Mouse (Mus musculus): ENCODE results near the gene Etl4. TPM values are rescaled to one million over a fixed set of nuclear protein-coding genes. Genes with fewer than 3 reads are reported as not detected.

Gene Etl4
- polyA plus RNA-seq, 1 experiment from 2014 or later: 27.7 TPM

DNA sequence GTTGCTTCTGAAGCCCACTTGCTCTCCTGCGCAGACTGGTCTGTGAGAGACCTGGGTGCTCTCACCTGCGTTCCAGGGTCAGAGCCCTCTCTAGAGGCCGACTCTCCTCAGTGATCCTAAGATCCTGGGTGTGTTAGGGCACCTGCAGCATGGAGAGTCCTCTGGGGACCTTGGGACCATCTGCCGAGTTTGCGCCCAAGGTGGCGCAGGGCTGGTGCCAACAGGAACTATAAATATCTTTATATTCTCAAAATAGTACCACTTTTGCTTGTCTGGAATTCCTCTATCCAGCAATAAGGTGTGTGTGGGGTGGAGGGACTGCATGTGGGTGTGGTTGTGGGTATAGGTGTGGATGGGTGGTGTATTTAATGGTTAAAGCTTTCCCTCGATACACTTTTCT, 293.4 kb downstream of the Etl4 start:
- 88% methylated on average over 7 of the region's 7 CpGs for WGBS
- Histone ChIP-seq H3K9me3 (ENCODE audit: control insufficient read depth, low read length) (no peaks in the 10 kb centered on the region), H3K9ac (ENCODE audit: low read depth, low read length) (no peak overlapping the region), H3K4me2 (ENCODE audit: low read depth, low read length) (no peak overlapping the region), H3K4me3 (ENCODE audit: low read length) (no peak overlapping the region), H3K4me1 (ENCODE audit: control insufficient read depth, insufficient read depth, low read length) (no peaks in the 10 kb centered on the region), H3K27me3 (replicated peaks; ENCODE audit: control insufficient read depth, insufficient read depth, low read length) (no peaks in the 10 kb centered on the region), H3K36me3 (ENCODE audit: control insufficient read depth, insufficient read depth, low read length) (no peaks in the 10 kb centered on the region), H3K27ac (ENCODE audit: low read length) (no peak overlapping the region)
- ATAC-seq: no peak

DNA sequence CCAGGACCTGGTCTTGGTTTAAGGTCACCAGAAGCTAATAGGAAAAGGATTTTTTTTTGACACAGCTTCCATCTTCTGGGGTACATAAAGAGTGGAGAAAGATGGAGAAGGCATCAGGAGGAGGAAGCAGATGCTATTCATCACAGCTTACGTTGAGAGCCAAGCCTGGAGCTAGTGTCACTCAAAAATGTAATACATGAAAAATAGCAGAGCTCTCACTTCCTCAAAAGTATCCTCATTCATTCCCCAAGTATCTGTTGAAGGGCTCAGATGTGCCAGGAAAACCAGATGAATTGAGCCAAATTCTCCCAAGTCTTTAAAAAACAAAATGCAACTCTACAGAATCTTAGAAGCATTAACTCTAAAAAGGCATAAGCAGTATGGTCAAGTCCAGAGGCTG, 297.1 kb downstream of the Etl4 start:
- H3K9ac ChIP-seq (ENCODE audit: low read depth, low read length): no peak overlapping the region
- ATAC-seq: no peak
- no peaks in the 10 kb centered on the region for H3K9me3 ChIP-seq (ENCODE audit: control insufficient read depth, low read length)
- H3K4me2 ChIP-seq (ENCODE audit: low read depth, low read length): no peak overlapping the region
- no peak overlapping the region for H3K4me3 ChIP-seq (ENCODE audit: low read length)
- 36% methylated on average over 1 of the region's 1 CpGs for WGBS
- no peaks in the 10 kb centered on the region for H3K4me1 ChIP-seq (ENCODE audit: control insufficient read depth, insufficient read depth, low read length)
- no peaks in the 10 kb centered on the region for H3K36me3 ChIP-seq (ENCODE audit: control insufficient read depth, insufficient read depth, low read length)
- no peaks in the 10 kb centered on the region for H3K27me3 ChIP-seq (replicated peaks; ENCODE audit: control insufficient read depth, insufficient read depth, low read length)
- H3K27ac ChIP-seq (ENCODE audit: low read length): no peak overlapping the region

DNA sequence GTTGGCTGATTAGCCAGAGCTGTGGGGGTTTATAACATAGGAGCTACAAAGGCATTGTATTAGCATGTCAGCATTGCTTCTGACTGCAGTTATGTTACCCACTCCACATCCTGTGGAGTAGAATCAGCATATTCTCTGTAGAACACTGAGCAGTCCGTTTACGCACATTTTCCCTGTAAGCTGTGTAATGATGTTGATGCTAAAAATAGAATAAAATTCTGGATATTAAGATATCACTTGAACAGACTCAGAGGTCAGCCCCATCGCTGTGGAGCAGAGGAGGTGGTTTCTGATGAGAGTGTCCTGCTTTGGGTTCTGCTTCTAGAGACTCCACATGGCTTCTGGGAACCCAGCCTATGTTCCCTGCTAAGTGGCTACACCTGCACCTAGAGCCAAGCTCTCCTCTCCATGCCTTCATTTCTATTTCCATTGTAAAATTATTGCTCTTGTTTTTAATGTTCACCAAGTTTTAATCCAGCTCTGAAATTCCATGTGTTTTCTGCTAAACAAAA, 299.2 kb downstream of the Etl4 start:
- Histone ChIP-seq H3K27ac (ENCODE audit: low read length) (no peak overlapping the region), H3K27me3 (replicated peaks; ENCODE audit: control insufficient read depth, insufficient read depth, low read length) (no peaks in the 10 kb centered on the region), H3K9ac (ENCODE audit: low read depth, low read length) (no peak overlapping the region), H3K4me3 (ENCODE audit: low read length) (no peak overlapping the region), H3K36me3 (ENCODE audit: control insufficient read depth, insufficient read depth, low read length) (no peaks in the 10 kb centered on the region), H3K4me2 (ENCODE audit: low read depth, low read length) (no peak overlapping the region), H3K9me3 (ENCODE audit: control insufficient read depth, low read length) (no peaks in the 10 kb centered on the region), H3K4me1 (ENCODE audit: control insufficient read depth, insufficient read depth, low read length) (no peaks in the 10 kb centered on the region)
- no peak for ATAC-seq
- 68% methylated on average over 3 of the region's 3 CpGs for WGBS

DNA sequence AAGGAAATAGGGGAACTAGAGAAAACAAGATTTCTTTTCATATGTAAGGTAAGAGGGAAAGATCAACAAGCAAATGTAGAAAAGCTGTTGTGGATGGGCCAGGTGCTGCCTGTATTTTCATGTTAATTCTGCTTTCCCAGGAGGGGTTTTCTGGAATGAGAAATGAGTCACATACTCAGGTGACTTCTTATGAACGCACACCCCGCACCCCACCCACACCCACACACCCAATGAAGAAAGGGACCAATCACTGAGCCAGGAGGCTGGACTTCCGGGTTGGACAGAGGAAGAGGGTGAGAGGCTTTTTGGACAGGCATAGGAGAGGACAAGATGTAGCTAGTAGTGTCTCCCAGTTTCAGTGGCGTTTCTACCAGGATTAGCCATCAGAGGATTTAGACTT, 299.8 kb downstream of the Etl4 start:
- no peaks in the 10 kb centered on the region for H3K4me1 ChIP-seq (ENCODE audit: control insufficient read depth, insufficient read depth, low read length)
- no peak overlapping the region for H3K4me2 ChIP-seq (ENCODE audit: low read depth, low read length)
- no peaks in the 10 kb centered on the region for H3K36me3 ChIP-seq (ENCODE audit: control insufficient read depth, insufficient read depth, low read length)
- no peak for ATAC-seq
- no peak overlapping the region for H3K27ac ChIP-seq (ENCODE audit: low read length)
- H3K9me3 ChIP-seq (ENCODE audit: control insufficient read depth, low read length): no peaks in the 10 kb centered on the region
- H3K4me3 ChIP-seq (ENCODE audit: low read length): no peak overlapping the region
- WGBS: 64% methylated on average over 4 of the region's 4 CpGs
- H3K27me3 ChIP-seq (replicated peaks; ENCODE audit: control insufficient read depth, insufficient read depth, low read length): no peaks in the 10 kb centered on the region
- H3K9ac ChIP-seq (ENCODE audit: low read depth, low read length): no peak overlapping the region

DNA sequence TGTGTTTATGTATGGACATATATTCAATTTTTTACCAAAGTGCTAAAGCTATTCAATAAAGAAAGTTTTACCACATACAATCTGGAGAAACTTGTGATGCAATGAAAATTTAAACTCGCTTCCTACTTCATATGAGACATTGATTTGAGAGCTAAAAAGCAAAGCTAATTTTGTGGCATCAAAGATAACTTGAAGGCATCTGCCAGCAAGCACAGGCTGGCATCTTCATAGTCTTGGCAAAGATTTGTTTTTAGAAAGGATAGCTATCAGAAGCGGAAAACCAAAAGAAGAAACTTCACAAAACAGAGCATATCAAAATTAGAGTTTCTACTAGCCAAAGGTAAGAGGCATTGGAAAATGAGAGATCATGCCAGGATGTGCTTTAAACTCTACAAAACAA, 306.7 kb downstream of the Etl4 start:
- WGBS: 95% methylated on average over 2 of the region's 2 CpGs
- no peak overlapping the region for H3K4me3 ChIP-seq (ENCODE audit: low read length)
- H3K4me2 ChIP-seq (ENCODE audit: low read depth, low read length): no peak overlapping the region
- H3K27ac ChIP-seq (ENCODE audit: low read length): no peak overlapping the region
- H3K27me3 ChIP-seq (replicated peaks; ENCODE audit: control insufficient read depth, insufficient read depth, low read length): no peaks in the 10 kb centered on the region
- no peak for ATAC-seq
- H3K36me3 ChIP-seq (ENCODE audit: control insufficient read depth, insufficient read depth, low read length): no peaks in the 10 kb centered on the region
- no peaks in the 10 kb centered on the region for H3K9me3 ChIP-seq (ENCODE audit: control insufficient read depth, low read length)
- H3K9ac ChIP-seq (ENCODE audit: low read depth, low read length): no peak overlapping the region
- H3K4me1 ChIP-seq (ENCODE audit: control insufficient read depth, insufficient read depth, low read length): no peaks in the 10 kb centered on the region

DNA sequence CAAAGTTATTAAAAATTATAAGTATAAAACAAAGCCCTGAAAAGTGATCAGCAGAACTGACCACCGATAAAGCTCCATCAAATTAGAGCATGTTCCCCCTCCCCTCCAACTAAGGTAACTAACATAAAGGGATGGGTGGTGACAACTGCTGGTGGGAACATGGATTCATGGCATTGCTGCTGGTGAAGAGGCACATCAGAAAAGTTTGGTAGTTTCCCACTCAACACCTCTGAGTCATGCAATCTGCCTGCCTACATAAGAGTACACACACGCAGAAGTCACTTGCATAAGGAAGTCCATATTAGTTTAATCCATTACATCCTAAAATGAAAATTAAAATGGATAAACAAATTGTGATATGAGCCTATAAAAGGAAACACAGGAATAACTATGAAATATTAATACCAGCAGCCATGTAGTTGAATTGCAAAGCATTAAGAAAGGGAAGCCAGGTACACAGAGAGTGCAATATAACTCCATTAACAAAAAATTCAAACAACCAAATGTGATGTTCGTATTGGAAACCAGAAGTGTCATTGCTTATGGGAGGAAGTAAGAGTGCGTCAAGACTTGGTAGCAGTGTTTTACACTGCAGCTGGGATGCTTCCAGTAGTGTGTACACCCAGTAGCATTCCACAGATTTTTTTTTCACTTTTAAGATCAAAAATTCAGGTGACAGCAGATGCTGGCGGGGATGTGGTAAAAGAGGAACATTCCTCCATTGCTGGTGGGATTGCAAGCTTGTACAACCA, 307.3 kb downstream of the Etl4 start:
- no peak overlapping the region for H3K4me3 ChIP-seq (ENCODE audit: low read length)
- H3K27me3 ChIP-seq (replicated peaks; ENCODE audit: control insufficient read depth, insufficient read depth, low read length): no peaks in the 10 kb centered on the region
- no peak overlapping the region for H3K9ac ChIP-seq (ENCODE audit: low read depth, low read length)
- H3K4me2 ChIP-seq (ENCODE audit: low read depth, low read length): no peak overlapping the region
- H3K27ac ChIP-seq (ENCODE audit: low read length): no peak overlapping the region
- WGBS: 88% methylated on average over 5 of the region's 5 CpGs
- ATAC-seq: no peak
- no peaks in the 10 kb centered on the region for H3K9me3 ChIP-seq (ENCODE audit: control insufficient read depth, low read length)
- H3K36me3 ChIP-seq (ENCODE audit: control insufficient read depth, insufficient read depth, low read length): no peaks in the 10 kb centered on the region
- H3K4me1 ChIP-seq (ENCODE audit: control insufficient read depth, insufficient read depth, low read length): no peaks in the 10 kb centered on the region

DNA sequence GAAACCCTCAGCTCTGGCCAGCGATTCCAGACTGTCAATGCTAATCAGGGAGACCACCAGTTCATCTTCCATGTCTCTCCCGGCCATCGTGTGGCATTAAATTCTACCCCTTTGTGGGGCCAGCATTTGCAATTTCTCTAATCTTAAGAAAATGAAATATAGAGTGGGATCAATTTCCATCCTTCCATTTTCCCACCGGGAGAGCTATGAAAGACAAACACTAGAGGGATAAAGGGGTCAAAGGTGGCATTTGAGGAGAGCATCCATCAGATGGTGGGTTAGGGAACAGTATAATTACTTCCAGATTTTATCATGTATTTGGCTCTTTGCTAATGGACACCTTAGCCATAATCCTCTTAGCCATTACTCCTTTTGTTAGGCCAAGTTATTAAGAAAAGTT, 321.8 kb downstream of the Etl4 start:
- 62% methylated on average over 4 of the region's 4 CpGs for WGBS
- Histone ChIP-seq H3K4me2 (ENCODE audit: low read depth, low read length) (no peak overlapping the region), H3K4me3 (ENCODE audit: low read length) (no peak overlapping the region), H3K36me3 (ENCODE audit: control insufficient read depth, insufficient read depth, low read length) (no peaks in the 10 kb centered on the region), H3K27ac (ENCODE audit: low read length) (no peak overlapping the region), H3K4me1 (ENCODE audit: control insufficient read depth, insufficient read depth, low read length) (no peaks in the 10 kb centered on the region), H3K27me3 (replicated peaks; ENCODE audit: control insufficient read depth, insufficient read depth, low read length) (no peaks in the 10 kb centered on the region), H3K9ac (ENCODE audit: low read depth, low read length) (no peak overlapping the region), H3K9me3 (ENCODE audit: control insufficient read depth, low read length) (no peaks in the 10 kb centered on the region)
- ATAC-seq: no peak

DNA sequence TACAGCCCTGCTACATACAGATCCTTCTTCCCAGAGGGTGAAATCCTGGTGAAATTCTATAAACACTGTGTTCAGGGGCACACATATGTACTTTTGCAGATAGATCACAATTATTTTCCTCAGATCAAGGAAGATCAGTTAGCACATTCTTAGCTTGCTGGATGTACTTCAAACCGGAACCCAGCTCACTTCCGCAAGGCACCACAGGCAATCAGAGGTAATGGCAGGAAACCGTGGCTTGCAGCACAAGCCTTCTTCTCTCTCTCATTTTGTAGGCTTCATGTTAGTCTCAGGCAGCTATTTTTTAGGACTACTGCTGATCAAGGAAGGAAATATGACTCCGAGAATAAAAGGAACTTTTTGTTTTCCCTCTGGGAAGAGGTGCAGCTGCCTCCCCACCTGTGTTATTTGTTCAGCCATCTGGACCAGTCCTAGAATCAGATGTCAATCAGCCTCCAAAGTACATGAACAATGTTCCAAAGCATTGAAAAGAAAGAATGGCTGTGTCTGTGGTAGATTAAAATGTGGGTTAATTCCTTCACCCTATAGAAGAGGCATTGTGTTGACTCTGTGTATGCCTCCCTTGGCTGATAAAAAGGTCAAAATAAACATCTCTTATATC, 338.6 kb downstream of the Etl4 start:
- no peak overlapping the region for H3K27ac ChIP-seq (ENCODE audit: low read length)
- no peak overlapping the region for H3K4me2 ChIP-seq (ENCODE audit: low read depth, low read length)
- H3K9ac ChIP-seq (ENCODE audit: low read depth, low read length): no peak overlapping the region
- ATAC-seq: no peak
- H3K9me3 ChIP-seq (ENCODE audit: control insufficient read depth, low read length): no peaks in the 10 kb centered on the region
- WGBS: 72% methylated on average over 4 of the region's 4 CpGs
- no peak overlapping the region for H3K4me3 ChIP-seq (ENCODE audit: low read length)
- H3K36me3 ChIP-seq (ENCODE audit: control insufficient read depth, insufficient read depth, low read length): no peaks in the 10 kb centered on the region
- no peaks in the 10 kb centered on the region for H3K27me3 ChIP-seq (replicated peaks; ENCODE audit: control insufficient read depth, insufficient read depth, low read length)
- no peaks in the 10 kb centered on the region for H3K4me1 ChIP-seq (ENCODE audit: control insufficient read depth, insufficient read depth, low read length)

DNA sequence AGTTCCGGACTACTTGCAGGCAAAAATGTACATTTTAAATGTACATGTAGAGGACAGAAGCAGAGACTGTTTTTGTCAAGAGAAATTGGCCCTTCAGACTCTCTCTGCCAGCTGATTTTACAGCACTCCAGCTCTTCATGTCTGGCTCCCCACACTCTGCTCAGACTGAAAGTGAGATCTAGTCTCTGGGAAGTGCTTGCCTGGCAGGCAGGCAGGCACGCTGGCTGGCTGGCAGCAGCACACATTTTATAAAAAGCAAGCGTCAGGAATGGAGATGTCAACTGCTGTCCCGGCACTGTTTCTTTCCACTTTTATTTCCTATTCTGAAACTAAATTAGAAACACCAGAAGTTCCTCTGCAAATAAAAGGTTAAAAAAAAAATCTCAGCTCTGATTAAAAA, 339.8 kb downstream of the Etl4 start:
- 59% methylated on average over 4 of the region's 4 CpGs for WGBS
- H3K4me1 ChIP-seq (ENCODE audit: control insufficient read depth, insufficient read depth, low read length): no peaks in the 10 kb centered on the region
- H3K27me3 ChIP-seq (replicated peaks; ENCODE audit: control insufficient read depth, insufficient read depth, low read length): no peaks in the 10 kb centered on the region
- H3K9me3 ChIP-seq (ENCODE audit: control insufficient read depth, low read length): no peaks in the 10 kb centered on the region
- H3K4me2 ChIP-seq (ENCODE audit: low read depth, low read length): no peak overlapping the region
- ATAC-seq: no peak
- no peak overlapping the region for H3K9ac ChIP-seq (ENCODE audit: low read depth, low read length)
- no peak overlapping the region for H3K4me3 ChIP-seq (ENCODE audit: low read length)
- H3K27ac ChIP-seq (ENCODE audit: low read length): no peak overlapping the region
- no peaks in the 10 kb centered on the region for H3K36me3 ChIP-seq (ENCODE audit: control insufficient read depth, insufficient read depth, low read length)

Data from intestine, embryonic 16.5 days (tissue).